Mouse (Mus musculus): ENCODE measurements around the gene Olfr168.
"Not testable (repeated sequence)": the region's sequence is repeated elsewhere in the genome, so short reads cannot be mapped to it uniquely, and the experiment has no call there.

Gene Olfr168

DNA sequence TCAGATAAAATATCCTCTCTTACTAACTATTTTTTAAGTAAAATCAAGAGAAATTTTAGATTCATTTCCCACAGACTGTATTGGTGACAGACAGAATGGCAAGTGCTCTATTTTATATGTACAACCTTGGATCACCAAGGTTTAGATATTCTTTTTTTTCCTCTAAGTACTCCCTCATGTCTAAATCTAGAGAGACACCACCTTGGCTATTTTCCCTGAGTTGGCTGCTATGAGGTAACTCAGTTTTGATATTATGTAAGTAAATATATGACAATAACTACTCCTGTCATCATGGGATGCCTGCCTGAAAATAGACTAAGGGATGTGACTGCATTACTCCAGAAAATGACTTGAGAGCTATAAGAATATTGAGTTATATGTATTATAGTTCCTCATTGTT lies at the start of gene Olfr168:
Gene Olfr168, minus strand, starts transcription at position 101 of the 400 bp plus-strand sequence.
- DNase-seq (ENCODE audit: low read depth, low spot score) = no peak

DNA sequence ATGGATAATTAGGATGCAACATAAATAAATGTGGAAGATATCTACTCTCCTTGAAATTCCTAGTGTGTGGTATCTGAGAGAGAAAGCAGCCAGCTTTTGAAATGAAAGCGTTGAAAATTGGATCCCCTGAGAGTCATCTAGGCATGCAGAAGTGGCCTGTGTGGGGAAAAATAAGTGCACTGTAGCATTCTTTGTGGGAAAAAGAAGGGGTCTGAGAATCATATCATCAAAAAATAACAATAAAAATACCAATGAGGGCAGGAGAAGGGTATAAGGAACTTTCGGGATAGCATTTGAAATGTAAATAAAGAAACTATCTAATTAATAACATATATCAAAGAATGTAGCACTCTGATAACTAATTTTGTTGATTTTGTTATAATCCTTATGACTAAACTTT lies 36.4 kb upstream of the Olfr168 start, which contains the start of gene Olfr169:
Gene Olfr169, minus strand, starts transcription at position 101 of the 400 bp plus-strand sequence.
- not testable (repeated sequence) for DNase-seq (ENCODE audit: low read depth, low spot score)

DNA sequence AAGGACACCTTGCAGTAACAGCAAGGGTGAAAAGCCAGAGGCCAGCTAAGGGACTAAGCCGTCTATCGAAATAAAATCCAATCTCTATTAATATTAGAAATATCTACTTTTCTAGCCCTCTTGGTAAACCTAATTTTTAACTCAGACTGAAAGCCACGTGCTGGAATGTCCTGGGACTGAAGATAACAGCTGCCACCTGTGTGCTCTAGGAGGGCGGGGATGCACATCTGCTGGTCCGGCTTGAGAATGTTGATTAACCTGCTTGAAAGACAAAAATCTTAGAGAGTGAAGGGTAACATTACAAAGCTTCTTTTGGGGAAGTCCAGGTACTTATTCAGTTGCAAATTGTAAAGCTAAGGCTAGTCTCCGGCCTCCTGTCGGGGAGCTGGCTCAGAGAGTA lies 18.1 kb upstream of the Olfr168 start:
- not testable (repeated sequence) for DNase-seq (ENCODE audit: low read depth, low spot score)

DNA sequence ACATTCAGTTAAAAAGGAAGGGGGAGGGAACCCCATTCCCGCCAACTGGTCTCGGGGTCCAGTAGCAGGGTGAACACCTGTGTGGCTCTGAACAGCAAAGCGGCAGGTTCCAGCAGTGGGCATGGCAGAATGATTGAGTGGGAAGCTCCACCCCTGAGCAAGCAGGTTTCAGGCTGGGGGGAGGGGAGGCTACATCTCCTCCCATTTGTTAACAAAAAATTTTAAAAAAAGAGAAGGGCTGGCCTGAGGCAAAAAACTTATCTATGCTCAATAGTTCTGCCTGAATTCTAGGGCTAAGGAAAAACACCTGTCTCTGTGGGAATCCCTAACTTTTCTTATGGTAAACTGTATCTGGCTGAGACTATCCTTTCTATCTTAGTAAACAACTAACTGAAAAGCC lies 16.9 kb upstream of the Olfr168 start:
- DNase-seq (ENCODE audit: low read depth, low spot score) = not testable (repeated sequence)

DNA sequence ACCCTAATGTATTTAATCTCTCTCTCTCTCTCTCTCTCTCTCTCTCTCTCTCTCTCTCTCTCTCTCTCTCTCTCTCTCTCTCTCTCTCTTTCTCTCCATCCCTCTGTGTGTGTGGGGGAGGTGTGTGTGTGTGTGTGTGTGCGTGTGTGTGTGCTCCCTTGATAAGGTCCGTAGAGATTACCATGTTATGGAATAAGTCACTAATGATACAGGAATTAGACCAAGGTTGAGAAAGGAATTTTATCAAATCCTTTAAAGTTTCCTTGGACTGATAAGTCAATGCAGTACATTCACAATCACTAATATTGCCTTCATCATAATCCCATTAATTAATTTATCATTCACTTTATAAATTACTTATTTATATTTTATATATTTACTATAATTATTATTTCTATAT lies 13.2 kb downstream of the Olfr168 start, which contains the start of gene Olfr167:
Gene Olfr167, minus strand, starts transcription at position 101 of the 400 bp plus-strand sequence.
- DNase-seq (ENCODE audit: low read depth, low spot score) = no peak

DNA sequence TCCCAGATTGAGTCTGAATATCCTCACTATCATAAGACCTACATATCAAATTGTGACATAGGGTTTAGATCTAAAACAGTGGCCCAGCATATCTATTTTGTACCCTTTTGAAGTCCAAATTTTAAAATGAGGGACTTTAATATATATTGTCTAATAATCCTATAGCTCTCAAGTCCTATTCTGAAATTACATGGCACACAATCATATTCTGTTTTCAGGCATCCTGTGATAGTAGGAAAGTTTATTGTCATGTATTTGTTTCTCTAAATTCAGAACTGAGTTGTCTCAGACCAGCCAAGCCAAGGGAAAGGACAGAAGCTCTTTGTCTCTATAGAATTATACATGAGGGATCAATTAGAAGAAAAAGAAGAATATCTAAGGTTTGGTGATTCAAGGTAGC lies 52.0 kb downstream of the Olfr168 start, which contains the start of gene Olfr166:
Gene Olfr166, plus strand, starts transcription at position 301 of the 400 bp plus-strand sequence.
- no peak for DNase-seq (ENCODE audit: low read depth, low spot score)

Measured in WW6 (cell line).